Comparison of ENCODE assay signal across 28 mouse cellular contexts in the genomic region with DNA sequence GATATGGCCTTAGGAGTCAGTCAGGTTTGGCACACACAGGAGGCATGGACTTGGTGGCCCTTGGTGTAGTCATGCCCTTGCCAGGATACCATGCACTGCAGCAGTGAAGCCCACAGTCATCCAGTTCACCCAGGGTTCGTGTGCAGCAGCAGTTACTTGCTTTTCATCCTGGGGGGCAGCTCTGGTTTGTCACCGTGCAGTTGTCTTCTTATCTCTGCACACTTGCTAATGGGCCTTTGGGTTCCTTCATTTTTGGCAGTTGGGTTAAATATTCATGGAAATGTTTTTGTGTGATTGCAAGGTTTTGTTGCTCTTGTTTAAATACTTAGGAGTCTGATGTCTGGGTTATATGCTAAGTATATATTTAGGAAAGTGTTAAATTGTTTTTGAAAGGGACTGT.
"Had no signal": no experiment of that assay in that cellular context is flagged by ENCODE, and none has a peak within 500 bp of the region (broad histone marks: within the 10 kb centered on the region; RNA-seq: fewer than 3 reads in every experiment).

No protein-coding gene starts in this region.

- H3K9ac ChIP-seq: embryonic facial prominence, embryonic 12.5 days; embryonic facial prominence, embryonic 13.5 days; embryonic facial prominence, embryonic 15.5 days; forebrain, embryonic 12.5 days; forebrain, embryonic 13.5 days; forebrain, embryonic 15.5 days; forebrain, postnatal 0 days had no signal

- H3K27me3 ChIP-seq: embryonic facial prominence, embryonic 12.5 days; embryonic facial prominence, embryonic 13.5 days; embryonic facial prominence, embryonic 15.5 days; forebrain, embryonic 12.5 days; forebrain, embryonic 13.5 days; forebrain, embryonic 15.5 days had no signal

- DNase-seq: cerebellum, adult 8-10 months; cerebellum, adult 9-10 months; cerebellum, adult 9-11 months; cerebellum, postnatal 10 days; cerebellum, postnatal 14 days; cerebellum, postnatal 25 days; cerebellum, postnatal 36 days; embryo, embryonic 11 days; forebrain, postnatal 0 days; gastrocnemius, adult 2 months; gastrocnemius, postnatal 10 days; gastrocnemius, postnatal 14 days; gastrocnemius, postnatal 25 days; gastrocnemius, postnatal 36 days; heart, adult 11 months; heart, adult 18-20 months; heart, adult 2 months had no signal

- H3K36me3 ChIP-seq: embryonic facial prominence, embryonic 12.5 days; embryonic facial prominence, embryonic 15.5 days; forebrain, embryonic 12.5 days; forebrain, embryonic 15.5 days had no signal

- H3K4me2 ChIP-seq: embryonic facial prominence, embryonic 12.5 days; embryonic facial prominence, embryonic 13.5 days; embryonic facial prominence, embryonic 15.5 days; forebrain, embryonic 12.5 days; forebrain, embryonic 13.5 days; forebrain, embryonic 15.5 days had no signal

- ATAC-seq: forebrain, embryonic 13.5 days; forebrain, embryonic 14.5 days; forebrain, embryonic 15.5 days; forebrain, embryonic 16.5 days; forebrain, postnatal 0 days had no signal

- H3K9me3 ChIP-seq: embryonic facial prominence, embryonic 10.5 days; embryonic facial prominence, embryonic 12.5 days; embryonic facial prominence, embryonic 15.5 days; forebrain, embryonic 12.5 days; forebrain, embryonic 13.5 days; forebrain, embryonic 15.5 days had no signal

- H3K4me3 ChIP-seq: embryonic facial prominence, embryonic 10.5 days; embryonic facial prominence, embryonic 12.5 days; embryonic facial prominence, embryonic 13.5 days; embryonic facial prominence, embryonic 15.5 days; erythroblast, embryonic 14.5 days; forebrain, embryonic 10.5 days; forebrain, embryonic 12.5 days; forebrain, embryonic 13.5 days; forebrain, embryonic 15.5 days; gastrocnemius, adult 2 months; heart, adult 2 months had no signal

- H3K27ac ChIP-seq: embryonic facial prominence, embryonic 10.5 days; embryonic facial prominence, embryonic 12.5 days; embryonic facial prominence, embryonic 13.5 days; embryonic facial prominence, embryonic 15.5 days; forebrain, embryonic 10.5 days; forebrain, embryonic 12.5 days; forebrain, embryonic 13.5 days; forebrain, embryonic 15.5 days; gastrocnemius, adult 2 months; heart, adult 2 months had no signal

- H3K4me1 ChIP-seq: embryonic facial prominence, embryonic 10.5 days; embryonic facial prominence, embryonic 12.5 days; embryonic facial prominence, embryonic 13.5 days; embryonic facial prominence, embryonic 15.5 days; forebrain, embryonic 10.5 days; forebrain, embryonic 12.5 days; forebrain, embryonic 13.5 days; forebrain, embryonic 15.5 days had no signal
